8 mouse cellular contexts compared by ENCODE assay signal in the genomic region with DNA sequence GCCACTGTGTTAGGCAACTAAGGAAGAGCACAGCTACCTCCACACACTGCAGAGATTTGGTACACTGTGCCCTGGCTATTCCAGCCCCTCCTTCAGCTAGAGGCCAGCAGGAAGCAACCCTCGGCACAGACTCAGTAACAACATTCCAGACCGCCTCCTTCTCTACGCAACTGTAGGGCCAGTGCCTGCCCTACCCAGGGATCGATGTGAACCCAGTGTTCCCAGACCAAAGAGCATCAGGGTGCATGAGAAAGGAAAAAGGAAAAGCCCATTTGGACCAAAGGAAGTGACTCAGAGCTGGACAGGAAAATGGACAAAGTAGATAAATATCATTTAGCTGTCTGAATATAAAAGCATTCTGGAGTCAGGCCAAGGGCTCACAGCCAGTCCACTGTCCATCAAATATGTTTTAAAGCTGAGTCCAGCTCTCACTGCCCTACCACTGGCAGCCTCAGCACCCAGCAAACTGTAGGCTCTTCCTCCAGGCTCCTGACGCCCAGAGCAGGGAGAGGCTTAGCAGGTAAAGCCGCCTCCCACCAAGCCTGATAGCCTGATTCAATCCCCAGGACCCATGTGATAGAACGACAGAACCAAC. TPM values are rescaled to one million over a fixed set of nuclear protein-coding genes. Genes with fewer than 3 reads are reported as not detected.
DNase-seq lines count a peak whose midpoint lies in the region; ATAC-seq and TF ChIP-seq lines count a peak whose summit lies in the region.

No protein-coding gene starts in this region.

- no peaks in the 10 kb centered on the region for H3K9me3 ChIP-seq in lung, embryonic 15.5 days

- intact Hi-C loops in left cerebral cortex, adult 2 months (cut with DNase I), result loop anchor here (5.0 kb wide), 1 partner anchor 147 kb away; no protein-coding TSS in a partner anchor
- intact Hi-C loops in left cerebral cortex, postnatal 25 days (cut with DNase I), result loop anchor here (5.0 kb wide), 1 partner anchor 68 kb away; no protein-coding TSS in a partner anchor

- 30% methylated on average over 7 of the region's 7 CpGs for WGBS in lung, embryonic 15.5 days

- H3K4me2 ChIP-seq in lung, embryonic 15.5 days, result peak overlapping the region; percentile 11; the same call in 1 of the 2 replicates

- DNase-seq in left cerebral cortex, adult 2 months (ENCODE audit: extremely low spot score in 1 of 2, low spot score in 2 of 2), result no peak
- no peak for DNase-seq in left cerebral cortex, postnatal 25 days (ENCODE audit: low spot score in 2 of 2)
- peak; percentile 90 for DNase-seq in heart, adult 8-10 months (ENCODE audit: low spot score)
- DNase-seq in kidney, adult 8-10 months, result peak; percentile 85 to 87
- no peak for DNase-seq in right cerebral cortex, postnatal 36 days (ENCODE audit: low spot score in 2 of 2)
- DNase-seq in right cerebral cortex, postnatal 25 days, result no peak
- DNase-seq in c-Kit-positive CD71-positive TER-119-positive erythroid progenitor cells, embryonic 14.5 days (ENCODE audit: low spot score), result no peak

- ATAC-seq in lung, embryonic 15.5 days (ENCODE audit: borderline replicate concordance, extremely low read depth, low FRiP score, low TSS enrichment), result peak; percentile 76

- no peak overlapping the region for H3K4me3 ChIP-seq in left cerebral cortex, adult 2 months
- no peak overlapping the region for H3K4me3 ChIP-seq in lung, embryonic 15.5 days

- peak overlapping the region; percentile 22 for H3K27ac ChIP-seq in left cerebral cortex, adult 2 months
- H3K27ac ChIP-seq in lung, embryonic 15.5 days, result peak overlapping the region; percentile 69

- H3K4me1 ChIP-seq in lung, embryonic 15.5 days, result peaks cover 38% of the 10 kb centered on the region

- no peak for TF ChIP-seq CTCF in left cerebral cortex, adult 2 months (IDR thresholded peaks at IDR 0.05)

- peaks cover 5% of the 10 kb centered on the region; the same call in 1 of the 2 replicates for H3K36me3 ChIP-seq in lung, embryonic 15.5 days

- no peaks in the 10 kb centered on the region for H3K27me3 ChIP-seq in lung, embryonic 15.5 days

- no peak overlapping the region for H3K9ac ChIP-seq in lung, embryonic 15.5 days

RNA-seq across cellular contexts. Expression of gene Map1lc3b, which starts 29.3 kb away (rescaled TPM):
- total RNA-seq in left cerebral cortex, adult 2 months (2021), result 100 to 1,000 TPM; 178 to 181 TPM
- total RNA-seq in left cerebral cortex, postnatal 25 days (2021), result 100 to 1,000 TPM; 180 to 191 TPM
- 100 to 1,000 TPM; 264 to 289 (median 284) TPM for total RNA-seq in heart, adult 8-10 months (2022)
- 199 and 200 TPM in 2 replicates for polyA plus RNA-seq in lung, embryonic 15.5 days (2015; fragmentation: Nextera tagmentation; extraction: Ambion mirVana)

RNA-seq across cellular contexts. Expression of gene Zcchc14, which starts 33.2 kb away (rescaled TPM):
- total RNA-seq in left cerebral cortex, adult 2 months (2021), result 10 to 100 TPM; 69.6 to 72.8 TPM
- total RNA-seq in left cerebral cortex, postnatal 25 days (2021), result 10 to 100 TPM; 63.2 to 71.9 TPM
- total RNA-seq in heart, adult 8-10 months (2022), result 10 to 100 TPM; 23.7 to 30.9 (median 26.2) TPM
- 13.5 and 14.2 TPM in 2 replicates for polyA plus RNA-seq in lung, embryonic 15.5 days (2015; fragmentation: Nextera tagmentation; extraction: Ambion mirVana)

RNA-seq across cellular contexts. Expression of gene Fbxo31, which starts 40.9 kb away (rescaled TPM):
- total RNA-seq in left cerebral cortex, adult 2 months (2021), result 100 to 1,000 TPM in 1 of 2 experiments, 10 to 100 TPM in 1; 97.8 to 104 TPM
- 10 to 100 TPM; 90.3 to 91.6 TPM for total RNA-seq in left cerebral cortex, postnatal 25 days (2021)
- total RNA-seq in heart, adult 8-10 months (2022), result 100 to 1,000 TPM in 2 of 4 experiments, 10 to 100 TPM in 2; 93.3 to 137 (median 102) TPM
- polyA plus RNA-seq in lung, embryonic 15.5 days (2015; fragmentation: Nextera tagmentation; extraction: Ambion mirVana), result 15.9 and 17.3 TPM in 2 replicates

Comparison
In these comparisons a context has a peak if more than half of its experiments do, and no peak if none do; other contexts are left out.
1. DNase-seq: peak in heart, adult 8-10 months (single experiment) and kidney, adult 8-10 months (2 of 2); none in left cerebral cortex, adult 2 months (0 of 2), left cerebral cortex, postnatal 25 days (0 of 2), right cerebral cortex, postnatal 36 days (0 of 2), right cerebral cortex, postnatal 25 days (single experiment) and c-Kit-positive CD71-positive TER-119-positive erythroid progenitor cells, embryonic 14.5 days (single experiment).